Mouse (Mus musculus) cerebral cortex, adult 2 months (tissue): ENCODE measurements around the gene Kmt5a.

ENCODE experiments used
- WGBS: fragments of 180-500 bp; shearing (Covaris S2); methylation state at CpG from one replicate; pipeline ENCODE4 v1.1.7; 2018; 5-methylcytosine and 5-hydroxymethylcytosine counted together

Kmt5a gene

GRCm38 (mm10) chr5:124483655-124484396 lies 44.1 kb downstream of the Kmt5a start:
- WGBS = 4% methylated on average over 15 of the region's 15 CpGs

DNA sequence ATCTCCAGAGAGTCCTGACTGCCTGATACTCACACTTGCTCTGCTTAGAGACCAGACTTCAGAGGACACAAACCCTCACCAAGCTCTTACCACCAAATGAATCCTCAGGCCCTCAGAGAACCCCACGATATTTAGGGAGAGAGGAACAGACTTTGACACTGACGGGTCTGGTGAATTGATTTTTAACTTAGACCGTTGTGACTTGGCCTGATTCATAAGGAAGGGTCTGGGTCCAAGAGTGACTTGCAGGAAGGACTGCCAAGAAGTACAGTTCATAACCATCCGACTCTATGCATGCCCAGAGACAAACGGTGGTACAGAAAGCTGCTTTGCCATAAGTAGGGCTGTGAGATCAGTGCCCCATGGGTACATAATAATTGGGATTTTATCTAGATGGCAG lies 45.9 kb downstream of the Kmt5a start:
- 84% methylated on average over 5 of the region's 5 CpGs for WGBS

DNA sequence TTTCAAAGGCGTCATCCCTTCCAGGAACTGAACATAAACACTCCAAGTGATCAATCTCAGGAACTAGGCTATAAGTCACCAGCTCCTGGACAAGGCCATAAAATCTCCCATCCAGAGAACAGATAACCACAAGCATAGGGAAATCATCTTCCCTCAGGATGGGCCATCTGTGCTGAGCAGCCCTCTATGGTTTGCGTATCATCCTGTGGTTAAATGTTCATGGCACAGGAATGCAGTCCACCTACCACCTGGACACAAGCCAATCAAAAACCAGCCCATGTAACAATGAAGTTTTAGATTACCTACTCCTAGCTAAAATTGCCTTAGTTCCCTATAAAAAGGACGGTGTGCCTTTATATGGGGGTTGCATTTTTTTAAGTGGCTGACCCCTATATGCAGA lies 49.2 kb downstream of the Kmt5a start:
- WGBS = 77% methylated on average over 3 of the region's 3 CpGs

DNA sequence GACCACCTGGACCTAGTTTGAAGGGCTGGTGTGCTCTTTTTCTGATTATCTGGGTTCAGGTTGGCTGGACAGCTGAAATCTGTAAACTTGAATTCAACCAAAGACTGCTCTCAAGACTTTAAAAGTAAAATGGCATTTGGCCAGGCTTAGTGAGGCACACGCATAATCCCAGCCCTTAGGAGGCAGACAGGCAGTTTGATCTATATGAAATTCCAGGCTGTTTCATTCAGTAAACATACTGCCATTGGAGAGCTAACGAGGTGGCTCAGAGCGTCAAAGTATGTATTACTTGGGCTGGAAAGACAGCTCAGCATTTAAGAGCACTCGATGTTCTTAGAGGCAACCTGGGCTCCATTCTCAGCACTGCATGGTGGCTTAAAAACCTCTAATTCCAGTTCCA lies 52.0 kb downstream of the Kmt5a start:
- 55% methylated on average over 4 of the region's 4 CpGs for WGBS

DNA sequence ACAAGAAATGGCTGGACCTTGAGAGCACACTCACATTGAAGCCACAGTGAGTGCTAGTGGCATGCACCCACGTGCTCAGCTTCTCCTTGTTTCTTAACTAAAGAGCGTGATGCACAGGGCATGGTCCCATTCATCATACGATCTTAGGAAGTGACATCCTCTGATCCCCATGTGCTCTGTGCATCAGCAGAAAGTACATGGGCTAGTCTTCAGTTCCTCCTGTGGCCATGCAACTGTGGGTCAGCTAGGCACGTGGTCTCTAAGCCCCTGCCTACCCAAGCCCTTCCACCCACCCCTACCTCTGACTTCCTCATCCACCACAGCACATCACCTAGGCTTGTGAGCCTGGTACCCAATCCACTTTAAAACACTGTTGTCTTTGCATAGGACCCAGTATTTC lies 52.9 kb downstream of the Kmt5a start:
- WGBS = 79% methylated on average over 4 of the region's 4 CpGs

- 83% methylated on average over 11 of the region's 11 CpGs for WGBS
Measured at GRCm38 (mm10) chr5:124493455-124493854, 53.7 kb downstream of the Kmt5a start.

DNA sequence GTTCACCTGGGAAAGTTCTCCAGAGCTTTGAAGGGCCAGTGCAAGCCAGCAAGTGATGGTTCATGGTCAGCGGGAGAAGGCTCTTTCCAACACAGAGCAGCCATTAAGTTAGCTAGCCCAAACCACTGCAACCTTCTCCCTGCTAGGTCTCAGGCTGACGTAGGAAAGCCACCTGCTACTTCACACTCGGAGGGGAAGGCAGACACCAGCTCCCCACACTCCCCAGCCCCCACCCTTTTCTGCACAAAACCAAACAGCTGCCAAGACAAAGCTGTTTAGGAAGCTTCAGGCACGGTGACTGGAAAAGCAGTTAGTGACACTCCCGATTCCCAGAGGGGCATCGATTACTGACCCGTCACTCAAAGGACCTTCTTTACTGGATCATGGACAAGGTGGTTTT lies 55.8 kb downstream of the Kmt5a start:
- WGBS = 49% methylated on average over 7 of the region's 7 CpGs

GRCm38 (mm10) chr5:124496614-124497514 lies 57.1 kb downstream of the Kmt5a start:
- 66% methylated on average over 15 of the region's 15 CpGs for WGBS

GRCm38 (mm10) chr5:124498221-124498876 lies 58.6 kb downstream of the Kmt5a start:
- WGBS = 43% methylated on average over 9 of the region's 9 CpGs

DNA sequence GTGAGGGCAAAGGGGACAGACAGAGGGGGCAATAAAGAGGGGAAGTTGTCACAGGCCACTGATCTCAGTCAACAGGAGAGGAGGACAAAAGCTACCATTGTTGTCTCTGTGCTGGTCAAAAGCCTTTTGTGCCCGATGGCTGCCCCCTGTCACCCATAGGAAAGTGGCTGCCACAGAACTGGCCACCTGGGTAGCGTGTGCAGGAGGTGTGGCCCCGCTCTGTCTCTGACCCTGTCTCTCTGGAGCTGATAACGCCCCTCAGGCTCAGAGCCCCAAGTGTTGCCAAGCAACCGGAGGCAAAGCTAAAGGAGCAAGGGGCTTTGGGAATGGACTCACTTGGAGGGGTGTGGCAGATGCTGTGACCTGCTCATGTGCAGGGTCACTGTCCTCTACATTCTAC lies 59.3 kb downstream of the Kmt5a start:
- WGBS = 50% methylated on average over 5 of the region's 5 CpGs

DNA sequence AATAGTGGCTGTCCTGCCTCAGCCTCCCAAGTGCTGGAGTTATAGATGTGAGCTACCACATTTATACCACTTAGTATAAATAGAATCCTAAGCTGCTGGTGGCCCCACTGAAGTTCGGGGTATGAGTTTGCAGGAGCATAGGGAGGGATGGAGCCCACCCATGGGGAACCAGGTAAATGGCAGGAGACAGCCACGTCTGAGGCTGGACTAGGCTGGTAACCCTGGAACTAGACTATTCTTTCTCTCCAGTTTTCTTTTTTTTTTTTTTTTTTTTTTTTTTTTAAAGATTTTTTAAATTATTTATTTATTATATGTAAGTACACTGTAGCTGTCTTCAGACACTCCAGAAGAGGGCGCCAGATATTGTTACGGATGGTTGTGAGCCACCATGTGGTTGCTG lies 60.3 kb downstream of the Kmt5a start:
- WGBS = 74% methylated on average over 3 of the region's 4 CpGs

- WGBS = 59% methylated on average over 3 of the region's 3 CpGs
Measured at GRCm38 (mm10) chr5:124500573-124500972, 60.8 kb downstream of the Kmt5a start.

DNA sequence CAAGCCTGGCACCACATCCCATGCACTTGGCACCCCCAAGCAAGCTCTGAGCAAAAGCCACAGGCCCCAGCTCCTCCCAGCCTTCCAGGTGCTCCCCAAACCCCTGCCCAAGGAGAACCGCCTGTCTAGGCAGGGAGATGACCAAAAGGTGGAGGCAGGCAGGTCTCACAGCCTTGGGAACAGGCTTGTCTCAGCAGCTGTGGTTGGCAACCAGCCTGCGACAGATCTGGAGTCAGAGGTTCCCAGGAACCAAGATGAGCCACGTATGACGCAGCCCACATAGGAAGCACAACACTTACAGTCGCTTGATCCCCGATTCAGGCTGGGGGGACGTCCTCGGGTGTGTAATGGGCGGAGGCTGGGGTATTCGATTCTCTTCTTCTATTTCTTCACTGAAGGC lies 61.8 kb downstream of the Kmt5a start:
- 75% methylated on average over 10 of the region's 10 CpGs for WGBS

DNA sequence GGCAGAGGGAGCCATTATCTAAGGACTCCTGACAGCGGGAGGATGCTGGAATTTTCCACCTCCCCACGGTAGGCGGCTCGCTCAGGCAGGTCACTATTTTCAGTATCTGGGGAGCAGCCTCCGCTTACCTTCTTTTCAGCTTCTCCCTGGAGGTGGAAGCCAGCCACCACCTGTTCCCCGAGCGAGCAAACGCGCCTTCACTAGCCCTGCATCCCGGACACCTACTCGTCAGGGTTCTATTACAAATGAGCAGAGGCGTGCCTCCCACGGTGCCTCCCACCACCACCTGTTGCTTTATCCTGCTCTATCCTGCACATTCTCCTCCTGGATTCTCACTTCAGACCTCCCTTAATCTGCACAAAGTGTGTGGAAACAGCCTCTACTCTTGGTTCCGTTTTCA lies 64.0 kb downstream of the Kmt5a start:
- 44% methylated on average over 14 of the region's 14 CpGs for WGBS

DNA sequence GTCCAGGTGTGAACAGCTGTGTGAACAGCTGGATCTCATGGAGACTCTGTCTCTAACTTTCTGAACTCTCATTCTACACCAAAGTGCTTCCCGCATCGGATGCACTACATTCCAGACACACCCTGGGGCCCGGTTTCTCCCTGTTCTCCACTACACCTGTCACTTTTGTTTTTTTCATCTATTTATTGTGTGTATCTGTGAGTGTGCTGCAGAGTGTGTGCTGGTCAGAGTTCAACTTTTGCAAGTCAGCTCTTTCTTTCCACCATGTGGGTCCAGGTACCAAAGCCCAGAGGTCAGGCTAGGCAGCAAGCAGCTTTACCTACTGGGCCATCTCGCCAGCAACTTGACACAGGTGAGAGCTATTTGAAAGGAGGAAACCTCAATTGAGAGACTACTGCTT lies 65.5 kb downstream of the Kmt5a start:
- 97% methylated on average over 4 of the region's 4 CpGs for WGBS

GRCm38 (mm10) chr5:124506731-124507359 lies 67.1 kb downstream of the Kmt5a start:
- 75% methylated on average over 10 of the region's 10 CpGs for WGBS

DNA sequence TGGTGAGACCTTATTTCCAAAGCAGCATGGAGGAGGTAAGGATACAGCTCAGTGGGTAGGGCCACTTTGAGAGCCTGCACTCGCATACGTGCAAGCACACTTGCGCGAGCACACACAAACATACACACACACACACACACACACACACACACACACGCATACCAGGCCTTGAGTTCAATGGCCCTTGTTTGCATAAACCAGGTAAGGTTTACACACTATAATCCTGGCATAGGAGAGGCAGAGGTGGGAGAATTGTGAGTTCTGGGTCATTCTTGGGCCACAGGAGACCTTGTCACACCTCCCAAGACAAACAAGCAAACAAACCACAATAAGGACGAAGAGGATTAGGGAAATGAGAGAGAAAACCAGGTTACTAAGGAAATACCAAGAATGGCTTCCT lies 69.5 kb downstream of the Kmt5a start:
- 95% methylated on average over 6 of the region's 6 CpGs for WGBS

- 79% methylated on average over 12 of the region's 12 CpGs for WGBS
Measured at GRCm38 (mm10) chr5:124509742-124510237, 70.1 kb downstream of the Kmt5a start.

GRCm38 (mm10) chr5:124510536-124511050 lies 70.9 kb downstream of the Kmt5a start:
- WGBS = 76% methylated on average over 10 of the region's 10 CpGs
